17 mouse cellular contexts compared by ENCODE assay signal in the genomic region with DNA sequence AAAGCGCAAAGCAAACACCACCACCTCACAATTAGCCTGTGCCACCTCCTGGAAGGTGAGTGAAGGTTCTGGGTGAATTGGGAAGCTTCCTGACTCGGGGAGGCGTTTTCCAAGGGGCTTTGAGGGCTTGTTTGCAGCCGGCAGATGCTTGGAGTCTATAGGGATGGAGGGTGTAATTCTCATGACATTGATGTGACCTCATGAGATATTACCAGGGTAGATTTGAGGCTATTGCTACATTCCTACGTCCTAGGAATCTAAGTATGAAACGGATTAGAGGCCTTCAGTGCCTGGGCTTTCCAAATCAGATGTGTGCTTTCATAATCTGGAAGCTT. TPM values are rescaled to one million over a fixed set of nuclear protein-coding genes. Genes with fewer than 3 reads are reported as not detected.
DNase-seq lines count a peak whose midpoint lies in the region; ATAC-seq and TF ChIP-seq lines count a peak whose summit lies in the region.
"Had no signal": no experiment of that assay in that cellular context is flagged by ENCODE, and none has a peak within 500 bp of the region (broad histone marks: within the 10 kb centered on the region; RNA-seq: fewer than 3 reads in every experiment).

No protein-coding gene starts in this region.

- no peak for TF ChIP-seq CTCF in gastrocnemius, adult 2 months (IDR thresholded peaks at IDR 0.05)
- no peak for TF ChIP-seq CTCF in hindbrain, postnatal 0 days (IDR thresholded peaks at IDR 0.05; ENCODE audit: low read depth)

- H3K9ac ChIP-seq in hindbrain, embryonic 15.5 days, result no peak overlapping the region
- no peak overlapping the region for H3K9ac ChIP-seq in hindbrain, embryonic 11.5 days (ENCODE audit: low read depth, low read length)
- no peak overlapping the region for H3K9ac ChIP-seq in midbrain, embryonic 14.5 days (replicated peaks; ENCODE audit: low read length)
- H3K9ac ChIP-seq in midbrain, embryonic 16.5 days (ENCODE audit: low read depth, low read length), result no peak overlapping the region
- no peak overlapping the region for H3K9ac ChIP-seq in hindbrain, postnatal 0 days (replicated peaks; ENCODE audit: low read length)
- H3K9ac ChIP-seq: embryonic facial prominence, embryonic 13.5 days; forebrain, embryonic 12.5 days had no signal

- no peak for DNase-seq in gastrocnemius, adult 2 months
- no peak for DNase-seq in gastrocnemius, postnatal 14 days
- no peak for DNase-seq in hindbrain, embryonic 11.5 days (ENCODE audit: low spot score)
- DNase-seq in midbrain, embryonic 14.5 days, result no peak
- DNase-seq in hindbrain, postnatal 0 days (ENCODE audit: low spot score), result no peak
- DNase-seq: heart, postnatal 4 days had no signal

- peak overlapping the region; percentile 21; the same call in 1 of the 2 replicates for H3K27ac ChIP-seq in gastrocnemius, adult 2 months
- H3K27ac ChIP-seq in hindbrain, embryonic 15.5 days (replicated peaks), result peak overlapping the region; percentile 51
- no peak overlapping the region for H3K27ac ChIP-seq in hindbrain, embryonic 11.5 days (ENCODE audit: low read depth, low read length)
- no peak overlapping the region for H3K27ac ChIP-seq in midbrain, embryonic 14.5 days (replicated peaks; ENCODE audit: low read depth, low read length)
- H3K27ac ChIP-seq in midbrain, embryonic 16.5 days (ENCODE audit: low read length), result no peak overlapping the region
- no peak overlapping the region for H3K27ac ChIP-seq in hindbrain, postnatal 0 days
- H3K27ac ChIP-seq: embryonic facial prominence, embryonic 13.5 days; forebrain, embryonic 12.5 days; heart, embryonic 10.5 days had no signal

- intact Hi-C loops in gastrocnemius, adult 2 months (cut with DNase I), result loop anchor here (5.0 to 10.0 kb wide), 2 partner anchors 61 to 642 kb away; no protein-coding TSS in a partner anchor
- intact Hi-C loops in gastrocnemius, postnatal 14 days (cut with DNase I; ENCODE audit: low total_unique reads), result no loop called here

- H3K4me1 ChIP-seq in hindbrain, embryonic 15.5 days (replicated peaks), result peaks cover 33% of the 10 kb centered on the region
- H3K4me1 ChIP-seq in hindbrain, embryonic 11.5 days (replicated peaks; ENCODE audit: control insufficient read depth, insufficient read depth, low read length), result 0 out of 2 replicates have a peak, but pooled peaks cover 2% of the 10 kb centered on the region
- H3K4me1 ChIP-seq in midbrain, embryonic 14.5 days (ENCODE audit: control insufficient read depth, insufficient read depth, low read length), result peaks cover 3% of the 10 kb centered on the region
- H3K4me1 ChIP-seq in midbrain, embryonic 16.5 days (ENCODE audit: control insufficient read depth, insufficient read depth, low read length), result peaks cover 17% of the 10 kb centered on the region; the same call in 1 of the 2 replicates
- H3K4me1 ChIP-seq in hindbrain, postnatal 0 days (ENCODE audit: insufficient read depth, low read length), result no peaks in the 10 kb centered on the region

- H3K36me3 ChIP-seq in hindbrain, embryonic 15.5 days, result no peaks in the 10 kb centered on the region
- H3K36me3 ChIP-seq in hindbrain, embryonic 11.5 days (ENCODE audit: control insufficient read depth, insufficient read depth, low read length), result no peaks in the 10 kb centered on the region
- no peaks in the 10 kb centered on the region for H3K36me3 ChIP-seq in midbrain, embryonic 14.5 days (ENCODE audit: control insufficient read depth, insufficient read depth, low read length)
- no peaks in the 10 kb centered on the region for H3K36me3 ChIP-seq in midbrain, embryonic 16.5 days (ENCODE audit: control insufficient read depth, insufficient read depth, low read length)
- no peaks in the 10 kb centered on the region for H3K36me3 ChIP-seq in hindbrain, postnatal 0 days (ENCODE audit: insufficient read depth, low read length)
- H3K36me3 ChIP-seq: embryonic facial prominence, embryonic 13.5 days; forebrain, embryonic 12.5 days; heart, embryonic 10.5 days had no signal

- H3K9me3 ChIP-seq in hindbrain, embryonic 15.5 days, result no peaks in the 10 kb centered on the region
- H3K9me3 ChIP-seq in hindbrain, embryonic 11.5 days (ENCODE audit: control insufficient read depth, low read length), result no peaks in the 10 kb centered on the region
- H3K9me3 ChIP-seq in midbrain, embryonic 14.5 days (ENCODE audit: control insufficient read depth, low read length), result no peaks in the 10 kb centered on the region
- no peaks in the 10 kb centered on the region for H3K9me3 ChIP-seq in midbrain, embryonic 16.5 days (replicated peaks; ENCODE audit: control insufficient read depth, low read length, poor library complexity, severe bottlenecking)
- H3K9me3 ChIP-seq in hindbrain, postnatal 0 days (ENCODE audit: low read length), result no peaks in the 10 kb centered on the region
- H3K9me3 ChIP-seq: embryonic facial prominence, embryonic 13.5 days; forebrain, embryonic 12.5 days; heart, embryonic 10.5 days had no signal

- WGBS in hindbrain, embryonic 15.5 days, result 51% methylated on average over 6 of the region's 6 CpGs
- WGBS in hindbrain, embryonic 11.5 days, result 55% methylated on average over 6 of the region's 6 CpGs
- WGBS in midbrain, embryonic 14.5 days, result 37% methylated on average over 6 of the region's 6 CpGs
- 36% methylated on average over 6 of the region's 6 CpGs for WGBS in midbrain, embryonic 16.5 days
- WGBS in hindbrain, postnatal 0 days, result 56% methylated on average over 6 of the region's 6 CpGs

- no peak for ATAC-seq in hindbrain, embryonic 15.5 days (ENCODE audit: low FRiP score, low read depth)
- ATAC-seq in hindbrain, embryonic 11.5 days (ENCODE audit: low FRiP score), result no peak
- ATAC-seq in midbrain, embryonic 14.5 days (ENCODE audit: low FRiP score, low TSS enrichment), result no peak
- no peak for ATAC-seq in midbrain, embryonic 16.5 days
- no peak for ATAC-seq in hindbrain, postnatal 0 days
- ATAC-seq: activated CD4-positive, CD25-positive, alpha-beta regulatory T cell, adult 4 months; forebrain, embryonic 16.5 days; inflammation-experienced regulatory T-cells, adult 6 months; intestine, postnatal 0 days; Patski had no signal

- H3K4me2 ChIP-seq in hindbrain, embryonic 15.5 days, result peak overlapping the region; percentile 97
- H3K4me2 ChIP-seq in hindbrain, embryonic 11.5 days (replicated peaks; ENCODE audit: low read depth, low read length), result no peak overlapping the region
- H3K4me2 ChIP-seq in midbrain, embryonic 14.5 days (ENCODE audit: low read length), result peak overlapping the region; percentile 79
- H3K4me2 ChIP-seq in midbrain, embryonic 16.5 days (ENCODE audit: low read length), result no peak overlapping the region
- peak overlapping the region; percentile 76; the same call in 1 of the 2 replicates for H3K4me2 ChIP-seq in hindbrain, postnatal 0 days (ENCODE audit: low read depth, low read length)
- H3K4me2 ChIP-seq: forebrain, embryonic 12.5 days had no signal

- H3K27me3 ChIP-seq in hindbrain, embryonic 15.5 days, result no peaks in the 10 kb centered on the region
- no peaks in the 10 kb centered on the region for H3K27me3 ChIP-seq in hindbrain, embryonic 11.5 days (ENCODE audit: control insufficient read depth, insufficient read depth, low read length)
- no peaks in the 10 kb centered on the region for H3K27me3 ChIP-seq in midbrain, embryonic 14.5 days (ENCODE audit: control insufficient read depth, insufficient read depth, low read length)
- H3K27me3 ChIP-seq in midbrain, embryonic 16.5 days (ENCODE audit: control insufficient read depth, insufficient read depth, low read depth, low read length), result no peaks in the 10 kb centered on the region
- H3K27me3 ChIP-seq in hindbrain, postnatal 0 days (ENCODE audit: insufficient read depth, low read length), result no peaks in the 10 kb centered on the region
- H3K27me3 ChIP-seq: CH12.LX; embryonic facial prominence, embryonic 13.5 days had no signal

- no peak overlapping the region for H3K4me3 ChIP-seq in gastrocnemius, adult 2 months
- no peak overlapping the region for H3K4me3 ChIP-seq in hindbrain, embryonic 15.5 days
- no peak overlapping the region for H3K4me3 ChIP-seq in hindbrain, embryonic 11.5 days (ENCODE audit: low read depth, low read length)
- H3K4me3 ChIP-seq in midbrain, embryonic 14.5 days (replicated peaks; ENCODE audit: low read depth, low read length), result no peak overlapping the region
- no peak overlapping the region for H3K4me3 ChIP-seq in midbrain, embryonic 16.5 days (ENCODE audit: low read depth, low read length)
- H3K4me3 ChIP-seq in hindbrain, postnatal 0 days (ENCODE audit: low read length), result no peak overlapping the region
- H3K4me3 ChIP-seq: embryonic facial prominence, embryonic 13.5 days; forebrain, embryonic 12.5 days; heart, embryonic 10.5 days had no signal

RNA-seq across cellular contexts. Expression of a gene that starts 3.2 kb away (rescaled TPM):
- total RNA-seq in gastrocnemius, adult 2 months (2021), result 100 to 1,000 TPM in 1 of 2 experiments, 10 to 100 TPM in 1; 60.6 to 112 TPM
- 10 to 100 TPM; 46.0 to 53.4 TPM for total RNA-seq in gastrocnemius, postnatal 14 days (2021)
- polyA plus RNA-seq in hindbrain, embryonic 15.5 days (2015; fragmentation: Nextera tagmentation; extraction: Ambion mirVana), result 33.2 and 48.5 TPM in 2 replicates
- 3.3 and 3.8 TPM in 2 replicates for polyA plus RNA-seq in hindbrain, embryonic 11.5 days (2014; fragmentation: Nextera tagmentation; extraction: Ambion mirVana)
- polyA plus RNA-seq in midbrain, embryonic 14.5 days (2014; fragmentation: Nextera tagmentation; extraction: Ambion mirVana), result 39.1 and 45.7 TPM in 2 replicates
- polyA plus RNA-seq in midbrain, embryonic 16.5 days (2015; fragmentation: Nextera tagmentation; extraction: Ambion mirVana), result 43.6 and 52.5 TPM in 2 replicates
- total RNA-seq in hindbrain, postnatal 0 days (2014; rRNA removed), result 27.5 and 30.0 TPM in 2 replicates
- polyA plus RNA-seq in hindbrain, postnatal 0 days (2015; fragmentation: Nextera tagmentation; extraction: Ambion mirVana), result 57.2 and 59.4 TPM in 2 replicates

Comparison
In these comparisons a context has a peak if more than half of its experiments do, and no peak if none do; other contexts are left out.
1. H3K27ac ChIP-seq: peak in gastrocnemius, adult 2 months (single experiment) and hindbrain, embryonic 15.5 days (single experiment); none in hindbrain, embryonic 11.5 days (single experiment), midbrain, embryonic 14.5 days (single experiment), midbrain, embryonic 16.5 days (single experiment) and hindbrain, postnatal 0 days (single experiment).
2. H3K4me2 ChIP-seq: peak in hindbrain, embryonic 15.5 days (single experiment), midbrain, embryonic 14.5 days (single experiment) and hindbrain, postnatal 0 days (single experiment); none in hindbrain, embryonic 11.5 days (single experiment) and midbrain, embryonic 16.5 days (single experiment).